ENCODE assay signal across 19 mouse cellular contexts in genomic region chr4:116869898-116870297, GRCm38 (mm10). TPM values are rescaled to one million over a fixed set of nuclear protein-coding genes. Genes with fewer than 3 reads are reported as not detected.
"Had no signal": no experiment of that assay in that cellular context is flagged by ENCODE, and none has a peak within 500 bp of the region (broad histone marks: within the 10 kb centered on the region; RNA-seq: fewer than 3 reads in every experiment).

No protein-coding gene starts in this region.

- H3K4me3 ChIP-seq: midbrain, embryonic 10.5 days; midbrain, embryonic 13.5 days; midbrain, embryonic 15.5 days; myocyte; neural tube, embryonic 13.5 days; neural tube, embryonic 15.5 days had no signal

- H3K9ac ChIP-seq: liver, embryonic 14.5 days; lung, embryonic 14.5 days; midbrain, embryonic 13.5 days; midbrain, embryonic 15.5 days; neural tube, embryonic 13.5 days; neural tube, embryonic 15.5 days had no signal

- ATAC-seq: midbrain, embryonic 13.5 days; midbrain, embryonic 15.5 days had no signal

- H3K27me3 ChIP-seq: midbrain, embryonic 13.5 days; midbrain, embryonic 15.5 days; neural tube, embryonic 13.5 days had no signal

- DNase-seq: lung, adult 18-20 months; lung, embryonic 14.5 days; lung, postnatal 10 days; lung, postnatal 4 days; retina, postnatal 1 day; right cerebral cortex, adult 18-20 months; right cerebral cortex, postnatal 25 days; right cerebral cortex, postnatal 4 days; spleen, adult 18-20 months; thymus, adult 18-20 months; thymus, postnatal 14 days; thymus, postnatal 36 days had no signal

- H3K4me1 ChIP-seq: midbrain, embryonic 10.5 days; midbrain, embryonic 13.5 days; midbrain, embryonic 15.5 days; neural tube, embryonic 13.5 days; neural tube, embryonic 15.5 days had no signal

- H3K27ac ChIP-seq: liver, embryonic 14.5 days; midbrain, embryonic 10.5 days; midbrain, embryonic 13.5 days; midbrain, embryonic 15.5 days; neural tube, embryonic 13.5 days; neural tube, embryonic 15.5 days had no signal

- H3K36me3 ChIP-seq: midbrain, embryonic 10.5 days; midbrain, embryonic 13.5 days; midbrain, embryonic 15.5 days; neural tube, embryonic 13.5 days; neural tube, embryonic 15.5 days had no signal

- H3K4me2 ChIP-seq: lung, embryonic 14.5 days; midbrain, embryonic 13.5 days; midbrain, embryonic 15.5 days; neural tube, embryonic 13.5 days; neural tube, embryonic 15.5 days had no signal

- H3K9me3 ChIP-seq: midbrain, embryonic 10.5 days; midbrain, embryonic 13.5 days; midbrain, embryonic 15.5 days; neural tube, embryonic 13.5 days; neural tube, embryonic 15.5 days had no signal

RNA-seq across cellular contexts. Expression of gene Zswim5, which starts 7.3 kb away (rescaled TPM):
- polyA plus RNA-seq: myocyte had no signal
